Mouse (Mus musculus) ES-E14 (cell line): Measurements from ENCODE around the gene Dctn1.

Experiments used
- CHD2 ChIP-seq: IDR thresholded peaks from 2 replicates; pipeline ENCODE4 v1.6.1; 2014; ENCODE audit warnings: mild to moderate bottlenecking, low read depth, low read length, inconsistent platforms
- HCFC1 ChIP-seq: IDR thresholded peaks from 2 replicates; pipeline ENCODE4 v1.6.1; 2012; ENCODE audit warnings: low read length, inconsistent platforms, borderline replicate concordance; ENCODE audit not compliant: insufficient read depth
- MAFK ChIP-seq: IDR thresholded peaks from 2 replicates; pipeline ENCODE4 v1.6.1; 2014; ENCODE audit warnings: mild to moderate bottlenecking, low read depth, low read length, inconsistent platforms; ENCODE audit not compliant: insufficient read depth
- ZC3H11A ChIP-seq: IDR thresholded peaks from 2 replicates; pipeline ENCODE4 v1.6.1; 2012; ENCODE audit warnings: low read depth, mild to moderate bottlenecking, inconsistent platforms, low read length, borderline replicate concordance
- ZNF384 ChIP-seq: IDR thresholded peaks from 2 replicates; pipeline ENCODE4 v1.6.1; 2012; ENCODE audit warnings: low read depth, low read length, inconsistent platforms

GRCm38 (mm10) chr6:83246750-83247149 lies 81.0 kb downstream of the Dctn1 start:
- TF ChIP-seq HCFC1 (no peak), CHD2 (no peak), MAFK (no peak), ZNF384 (no peak), ZC3H11A (no peak)
